Mouse (Mus musculus) forebrain, embryonic 12.5 days (tissue): ENCODE results near the gene Hmg20b. TPM values are rescaled to one million over a fixed set of nuclear protein-coding genes. Genes with fewer than 3 reads are reported as not detected.

ENCODE experiments used
- ATAC-seq: fragments of 200-750 bp; cut with Nextera tagmentation; 2 replicates; pipeline ENCODE4 v1.8.0; 2017; ENCODE audit warnings: moderate TSS enrichment; ENCODE audit not compliant: low FRiP score
- H3K27ac ChIP-seq: fragments of 300-500 bp; sonication (generic); 2 replicates; pipeline ENCODE4 v1.5.1; 2016; ENCODE audit warnings: mild to moderate bottlenecking
- H3K27me3 ChIP-seq: fragments of 300-500 bp; sonication (generic); 2 replicates; pipeline ENCODE4 v1.6.1; 2016; ENCODE audit warnings: mild to moderate bottlenecking
- H3K36me3 ChIP-seq: fragments of 300-500 bp; sonication (generic); replicated peaks from 2 replicates; pipeline ENCODE4 v1.6.1; 2016; ENCODE audit warnings: mild to moderate bottlenecking
- H3K4me1 ChIP-seq: fragments of 300-500 bp; sonication (generic); 2 replicates; pipeline ENCODE4 v1.6.1; 2016
- H3K4me2 ChIP-seq: fragments of 300-500 bp; sonication (generic); 2 replicates; pipeline ENCODE4 v1.6.1; 2016; ENCODE audit warnings: mild to moderate bottlenecking, moderate library complexity
- H3K4me3 ChIP-seq: fragments of 300-500 bp; sonication (generic); replicated peaks from 2 replicates; pipeline ENCODE4 v1.5.1; 2016; ENCODE audit warnings: mild to moderate bottlenecking
- H3K9ac ChIP-seq: fragments of 300-500 bp; sonication (generic); 2 replicates; pipeline ENCODE4 v1.6.1; 2016; ENCODE audit warnings: mild to moderate bottlenecking
- H3K9me3 ChIP-seq: fragments of 300-500 bp; sonication (generic); 2 replicates; pipeline ENCODE4 v1.6.1; 2016
- WGBS: fragments of 180-500 bp; shearing (Covaris S2); methylation state at CpG from one replicate; pipeline ENCODE4 v1.1.7; 2016; 5-methylcytosine and 5-hydroxymethylcytosine counted together
- polyA plus RNA-seq: library from polyadenylated mRNA; unstranded; fragments of >200 nt; fragmentation: Nextera tagmentation; extraction: Ambion mirVana; gene quantifications from 2 replicates; pipeline ENCODE4 v1.2.1, GENCODE M21; 2016

The Hmg20b gene
- polyA plus RNA-seq, 1 experiment from 2014 or later, result 97.1 TPM

GRCm38 (mm10) chr10:81304597-81305238 lies 45.6 kb downstream of the Hmg20b start:
- no peak overlapping the region for H3K27ac ChIP-seq
- H3K27me3 ChIP-seq, result no peaks in the 10 kb centered on the region
- WGBS, result 27% methylated on average over 6 of the region's 9 CpGs
- H3K4me1 ChIP-seq, result peaks cover 30% of the 10 kb centered on the region
- peaks cover 45% of the 10 kb centered on the region for H3K36me3 ChIP-seq
- no peaks in the 10 kb centered on the region for H3K9me3 ChIP-seq
- ATAC-seq, result no peak
- no peak overlapping the region for H3K4me2 ChIP-seq
- H3K4me3 ChIP-seq, result no peak overlapping the region
- H3K9ac ChIP-seq, result no peak overlapping the region

GRCm38 (mm10) chr10:81303761-81304160 lies 46.5 kb downstream of the Hmg20b start:
- H3K4me1 ChIP-seq, result peaks cover 33% of the 10 kb centered on the region
- no peaks in the 10 kb centered on the region for H3K27me3 ChIP-seq
- 86% methylated on average over 7 of the region's 7 CpGs for WGBS
- no peaks in the 10 kb centered on the region for H3K9me3 ChIP-seq
- no peak overlapping the region for H3K4me3 ChIP-seq
- H3K36me3 ChIP-seq, result peaks cover 35% of the 10 kb centered on the region
- H3K4me2 ChIP-seq, result no peak overlapping the region
- H3K27ac ChIP-seq, result no peak overlapping the region
- no peak for ATAC-seq
- no peak overlapping the region for H3K9ac ChIP-seq

GRCm38 (mm10) chr10:81303258-81303657 lies 47.0 kb downstream of the Hmg20b start:
- WGBS, result 82% methylated on average over 10 of the region's 10 CpGs
- Histone ChIP-seq H3K27me3 (no peaks in the 10 kb centered on the region), H3K4me1 (peaks cover 33% of the 10 kb centered on the region), H3K4me2 (peak overlapping the region; percentile 9; the same call in 1 of the 2 replicates), H3K36me3 (peaks cover 30% of the 10 kb centered on the region), H3K9me3 (no peaks in the 10 kb centered on the region), H3K4me3 (no peak overlapping the region), H3K9ac (no peak overlapping the region), H3K27ac (peak overlapping the region; percentile 46; the same call in 1 of the 2 replicates)
- ATAC-seq, result no peak

DNA sequence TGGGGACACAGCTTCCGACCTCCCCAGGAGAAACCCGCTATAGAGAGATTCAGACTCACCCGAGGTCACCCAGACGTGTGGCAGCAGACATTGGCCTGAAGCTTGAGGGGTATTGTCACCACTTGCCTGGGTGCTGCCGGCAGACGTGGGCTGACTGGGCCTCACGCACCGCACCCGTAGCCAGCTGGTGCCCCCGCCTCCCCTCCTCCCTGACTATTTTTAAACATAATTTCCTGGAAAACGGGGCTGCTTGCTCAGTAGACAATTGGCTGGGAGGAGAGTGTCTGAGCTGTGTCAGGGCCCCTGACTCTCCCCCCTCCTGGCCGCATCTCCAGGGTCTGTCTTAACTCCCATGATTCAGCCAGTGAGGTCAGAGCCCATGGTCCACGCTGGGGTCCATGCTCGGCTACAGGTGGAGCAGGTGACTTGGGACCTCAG lies 47.5 kb downstream of the Hmg20b start:
- Histone ChIP-seq H3K4me2 (peak overlapping the region; percentile 9; the same call in 1 of the 2 replicates), H3K9ac (0 out of 2 replicates have a peak overlapping the region, but pooled peaks have one; percentile 5), H3K27me3 (no peaks in the 10 kb centered on the region), H3K4me3 (no peak overlapping the region), H3K9me3 (no peaks in the 10 kb centered on the region), H3K4me1 (peaks cover 33% of the 10 kb centered on the region), H3K36me3 (peaks cover 26% of the 10 kb centered on the region), H3K27ac (no peak overlapping the region)
- WGBS, result 73% methylated on average over 14 of the region's 14 CpGs
- no peak for ATAC-seq

DNA sequence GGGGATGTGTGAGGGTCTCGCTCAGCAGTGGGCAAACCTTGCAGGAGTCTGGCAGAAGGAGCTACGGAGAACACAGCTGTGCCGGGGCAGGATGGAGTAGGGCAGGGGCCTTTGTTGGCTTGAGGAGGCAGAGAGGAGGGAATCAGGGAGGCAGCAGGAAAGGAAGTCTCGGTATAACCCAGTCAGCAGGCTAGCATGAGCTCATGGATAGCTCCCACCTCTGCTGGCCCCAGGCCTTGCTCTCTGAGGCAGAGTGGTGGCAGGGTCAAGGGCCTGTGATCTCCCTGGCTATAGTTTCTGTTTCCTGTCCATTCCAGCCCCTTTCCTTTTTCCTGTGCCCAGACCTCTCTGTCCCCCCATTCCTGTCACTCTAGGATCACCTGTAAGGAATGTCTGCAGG lies 48.0 kb downstream of the Hmg20b start:
- 73% methylated on average over 4 of the region's 4 CpGs for WGBS
- Histone ChIP-seq H3K4me2 (no peak overlapping the region), H3K27me3 (no peaks in the 10 kb centered on the region), H3K27ac (peak overlapping the region; percentile 32; the same call in 1 of the 2 replicates), H3K9ac (no peak overlapping the region), H3K9me3 (no peaks in the 10 kb centered on the region), H3K36me3 (peaks cover 21% of the 10 kb centered on the region), H3K4me3 (no peak overlapping the region), H3K4me1 (peaks cover 33% of the 10 kb centered on the region)
- ATAC-seq, result no peak

DNA sequence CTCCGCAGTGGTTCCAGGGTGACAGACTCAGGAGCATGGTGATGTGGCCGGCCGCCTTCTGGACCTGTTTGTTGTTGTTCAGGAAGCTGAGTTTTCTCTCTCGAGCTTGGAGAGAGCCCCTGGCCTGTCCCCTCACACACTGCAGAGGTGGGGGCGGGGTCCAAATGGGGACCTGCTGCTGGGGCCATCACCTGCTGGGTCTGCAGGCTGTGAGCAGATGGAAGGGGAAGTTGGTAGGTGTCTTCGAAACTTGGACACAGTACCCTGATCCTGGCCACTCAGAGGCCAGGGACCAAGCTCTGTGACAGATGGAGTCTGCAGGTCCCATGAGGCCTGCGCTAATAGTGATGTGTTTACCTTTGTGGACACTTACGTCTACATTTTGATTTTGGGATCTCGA lies 49.0 kb downstream of the Hmg20b start:
- H3K4me1 ChIP-seq, result peaks cover 33% of the 10 kb centered on the region
- H3K4me2 ChIP-seq, result no peak overlapping the region
- 86% methylated on average over 9 of the region's 9 CpGs for WGBS
- ATAC-seq, result no peak
- H3K27me3 ChIP-seq, result no peaks in the 10 kb centered on the region
- no peak overlapping the region for H3K27ac ChIP-seq
- no peak overlapping the region for H3K4me3 ChIP-seq
- peaks cover 14% of the 10 kb centered on the region for H3K36me3 ChIP-seq
- H3K9ac ChIP-seq, result no peak overlapping the region
- H3K9me3 ChIP-seq, result no peaks in the 10 kb centered on the region

GRCm38 (mm10) chr10:81300352-81300907 lies 49.9 kb downstream of the Hmg20b start:
- Histone ChIP-seq H3K4me3 (no peak overlapping the region), H3K4me2 (no peak overlapping the region), H3K36me3 (peaks cover 11% of the 10 kb centered on the region; the same call in 1 of the 2 replicates), H3K27me3 (no peaks in the 10 kb centered on the region), H3K9me3 (no peaks in the 10 kb centered on the region), H3K4me1 (peaks cover 37% of the 10 kb centered on the region), H3K9ac (no peak overlapping the region), H3K27ac (no peak overlapping the region)
- 85% methylated on average over 9 of the region's 9 CpGs for WGBS
- no peak for ATAC-seq

DNA sequence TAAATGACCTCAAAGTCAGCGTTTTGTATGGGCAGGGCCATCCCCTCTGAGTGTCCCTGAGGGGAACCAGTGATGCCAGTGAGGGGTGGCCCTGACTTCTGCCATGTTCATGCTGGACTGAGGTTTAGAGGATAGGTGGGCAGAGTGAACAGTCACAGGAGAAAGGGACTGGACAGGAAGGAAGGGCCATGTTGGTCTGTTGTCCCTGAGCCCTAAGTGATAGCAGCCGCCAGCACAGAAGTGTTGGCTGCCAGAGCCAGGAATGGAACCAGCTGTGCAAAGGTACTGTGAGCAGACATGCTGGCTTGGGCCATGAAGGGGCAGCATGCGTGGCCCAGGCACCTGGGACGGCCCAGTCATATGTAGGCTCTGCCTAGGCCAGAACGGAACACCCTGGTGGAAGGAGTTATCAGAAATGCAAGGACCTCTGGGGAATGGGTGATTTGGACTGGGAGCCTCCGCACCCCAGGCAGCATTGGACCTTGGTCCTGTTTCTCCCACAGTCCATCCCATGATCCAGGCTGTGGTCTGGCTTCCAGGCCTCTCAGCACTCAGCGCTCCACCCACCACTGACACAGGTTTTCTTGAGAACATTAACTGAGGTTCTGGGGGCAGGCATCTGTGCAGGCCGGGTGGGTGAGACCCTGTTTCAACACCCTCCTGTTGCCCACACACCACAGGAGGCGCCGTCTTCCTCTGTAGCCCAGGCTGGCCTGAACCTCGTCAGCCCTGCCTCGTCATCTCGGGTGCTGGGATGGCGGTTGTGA lies 50.5 kb downstream of the Hmg20b start:
- Histone ChIP-seq H3K9ac (peak overlapping the region; percentile 7; the same call in 1 of the 2 replicates), H3K4me1 (peaks cover 43% of the 10 kb centered on the region), H3K9me3 (no peaks in the 10 kb centered on the region), H3K36me3 (peaks cover 12% of the 10 kb centered on the region; the same call in 1 of the 2 replicates), H3K27me3 (no peaks in the 10 kb centered on the region), H3K4me3 (no peak overlapping the region), H3K27ac (no peak overlapping the region), H3K4me2 (no peak overlapping the region)
- 88% methylated on average over 14 of the region's 14 CpGs for WGBS
- no peak for ATAC-seq

- peaks cover 12% of the 10 kb centered on the region; the same call in 1 of the 2 replicates for H3K36me3 ChIP-seq
- no peak overlapping the region for H3K4me3 ChIP-seq
- ATAC-seq, result no peak
- H3K27me3 ChIP-seq, result no peaks in the 10 kb centered on the region
- H3K27ac ChIP-seq, result no peak overlapping the region
- WGBS, result 96% methylated on average over 17 of the region's 17 CpGs
- no peak overlapping the region for H3K9ac ChIP-seq
- H3K9me3 ChIP-seq, result no peaks in the 10 kb centered on the region
- H3K4me1 ChIP-seq, result peaks cover 49% of the 10 kb centered on the region
- no peak overlapping the region for H3K4me2 ChIP-seq
Observed at GRCm38 (mm10) chr10:81298369-81299100, 51.7 kb downstream of the Hmg20b start.

GRCm38 (mm10) chr10:81297845-81298244 lies 52.4 kb downstream of the Hmg20b start:
- H3K27ac ChIP-seq, result no peak overlapping the region
- peaks cover 44% of the 10 kb centered on the region for H3K4me1 ChIP-seq

GRCm38 (mm10) chr10:81297246-81297645 lies 53.0 kb downstream of the Hmg20b start:
- 84% methylated on average over 6 of the region's 6 CpGs for WGBS
- H3K9me3 ChIP-seq, result no peaks in the 10 kb centered on the region
- H3K4me1 ChIP-seq, result peaks cover 38% of the 10 kb centered on the region
- no peak overlapping the region for H3K9ac ChIP-seq
- H3K27me3 ChIP-seq, result no peaks in the 10 kb centered on the region; the same call in 1 of the 2 replicates
- no peak overlapping the region for H3K27ac ChIP-seq
- H3K4me2 ChIP-seq, result no peak overlapping the region
- peaks cover 12% of the 10 kb centered on the region; the same call in 1 of the 2 replicates for H3K36me3 ChIP-seq
- no peak for ATAC-seq
- no peak overlapping the region for H3K4me3 ChIP-seq

More at GRCm38 (mm10) chr10:81297845-81298244, 52.4 kb downstream of the Hmg20b start:
- 84% methylated on average over 10 of the region's 10 CpGs for WGBS
- peaks cover 12% of the 10 kb centered on the region; the same call in 1 of the 2 replicates for H3K36me3 ChIP-seq
- H3K4me3 ChIP-seq, result no peak overlapping the region
- no peaks in the 10 kb centered on the region for H3K9me3 ChIP-seq
- no peak overlapping the region for H3K4me2 ChIP-seq
- H3K27me3 ChIP-seq, result no peaks in the 10 kb centered on the region
- H3K9ac ChIP-seq, result no peak overlapping the region
- no peak for ATAC-seq
